Mouse (Mus musculus): ENCODE measurements around the gene Acyp1. TPM values are rescaled to one million over a fixed set of nuclear protein-coding genes. Genes with fewer than 3 reads are reported as not detected.

Gene Acyp1
- polyA plus RNA-seq, 1 experiment from 2014 or later, result 63.9 TPM

GRCm38 (mm10) chr12:85264940-85265339, 23.3 kb downstream of the Acyp1 start:
- no peak for ATAC-seq (ENCODE audit: low FRiP score, low read depth)
- H3K4me3 ChIP-seq, result no peak overlapping the region
- H3K4me2 ChIP-seq (replicated peaks), result no peak overlapping the region
- no peaks in the 10 kb centered on the region for H3K9me3 ChIP-seq
- peaks cover 4% of the 10 kb centered on the region; the same call in 1 of the 2 replicates for H3K4me1 ChIP-seq
- H3K9ac ChIP-seq (replicated peaks), result no peak overlapping the region
- 73% methylated on average over 7 of the region's 7 CpGs for WGBS
- no peaks in the 10 kb centered on the region for H3K27me3 ChIP-seq
- H3K36me3 ChIP-seq, result no peaks in the 10 kb centered on the region
- no peak overlapping the region for H3K27ac ChIP-seq (replicated peaks)

- Histone ChIP-seq H3K27ac (replicated peaks) (no peak overlapping the region), H3K9me3 (no peaks in the 10 kb centered on the region), H3K4me1 (0 out of 2 replicates have a peak, but pooled peaks cover 2% of the 10 kb centered on the region), H3K4me2 (replicated peaks) (no peak overlapping the region), H3K27me3 (no peaks in the 10 kb centered on the region), H3K36me3 (no peaks in the 10 kb centered on the region), H3K4me3 (no peak overlapping the region), H3K9ac (replicated peaks) (no peak overlapping the region)
- ATAC-seq (ENCODE audit: low FRiP score, low read depth), result no peak
- 94% methylated on average over 8 of the region's 8 CpGs for WGBS
These were observed 23.7 kb downstream of the Acyp1 start for GRCm38 (mm10) chr12:85264531-85264930.

- Histone ChIP-seq H3K9ac (replicated peaks) (no peak overlapping the region), H3K4me1 (0 out of 2 replicates have a peak, but pooled peaks cover 2% of the 10 kb centered on the region), H3K27me3 (no peaks in the 10 kb centered on the region), H3K9me3 (no peaks in the 10 kb centered on the region), H3K4me3 (no peak overlapping the region), H3K4me2 (replicated peaks) (no peak overlapping the region), H3K36me3 (no peaks in the 10 kb centered on the region; the same call in 1 of the 2 replicates), H3K27ac (replicated peaks) (no peak overlapping the region)
- WGBS, result 87% methylated on average over 5 of the region's 5 CpGs
- ATAC-seq (ENCODE audit: low FRiP score, low read depth), result no peak
These were observed 25.0 kb downstream of the Acyp1 start for GRCm38 (mm10) chr12:85263190-85263589.

GRCm38 (mm10) chr12:85262489-85262888, 25.7 kb downstream of the Acyp1 start:
- no peaks in the 10 kb centered on the region for H3K27me3 ChIP-seq
- no peak for ATAC-seq (ENCODE audit: low FRiP score, low read depth)
- H3K36me3 ChIP-seq, result no peaks in the 10 kb centered on the region; the same call in 1 of the 2 replicates
- no peak overlapping the region for H3K4me3 ChIP-seq
- no peak overlapping the region for H3K9ac ChIP-seq (replicated peaks)
- no peak overlapping the region for H3K27ac ChIP-seq (replicated peaks)
- 0 out of 2 replicates have a peak, but pooled peaks cover 2% of the 10 kb centered on the region for H3K4me1 ChIP-seq
- H3K9me3 ChIP-seq, result no peaks in the 10 kb centered on the region
- H3K4me2 ChIP-seq (replicated peaks), result no peak overlapping the region
- WGBS, result 54% methylated on average over 10 of the region's 10 CpGs

- ATAC-seq (ENCODE audit: low FRiP score, low read depth), result no peak
- Histone ChIP-seq H3K9ac (replicated peaks) (no peak overlapping the region), H3K27ac (replicated peaks) (no peak overlapping the region), H3K4me1 (no peaks in the 10 kb centered on the region), H3K27me3 (no peaks in the 10 kb centered on the region), H3K36me3 (no peaks in the 10 kb centered on the region; the same call in 1 of the 2 replicates), H3K4me2 (replicated peaks) (no peak overlapping the region), H3K4me3 (no peak overlapping the region), H3K9me3 (no peaks in the 10 kb centered on the region)
- WGBS, result 86% methylated on average over 7 of the region's 7 CpGs
These were observed 31.1 kb downstream of the Acyp1 start for GRCm38 (mm10) chr12:85257008-85257639.

- H3K9me3 ChIP-seq, result no peaks in the 10 kb centered on the region
- H3K36me3 ChIP-seq, result no peaks in the 10 kb centered on the region; the same call in 1 of the 2 replicates
- no peak for ATAC-seq (ENCODE audit: low FRiP score, low read depth)
- WGBS, result 78% methylated on average over 7 of the region's 7 CpGs
- no peaks in the 10 kb centered on the region for H3K4me1 ChIP-seq
- H3K4me3 ChIP-seq, result no peak overlapping the region
- H3K9ac ChIP-seq (replicated peaks), result no peak overlapping the region
- H3K27me3 ChIP-seq, result no peaks in the 10 kb centered on the region
- H3K27ac ChIP-seq (replicated peaks), result no peak overlapping the region
- no peak overlapping the region for H3K4me2 ChIP-seq (replicated peaks)
These were observed 32.0 kb downstream of the Acyp1 start for GRCm38 (mm10) chr12:85256074-85256751.

GRCm38 (mm10) chr12:85252083-85252482, 36.2 kb downstream of the Acyp1 start:
- Histone ChIP-seq H3K27me3 (no peaks in the 10 kb centered on the region), H3K36me3 (0 out of 2 replicates have a peak, but pooled peaks cover 8% of the 10 kb centered on the region), H3K4me2 (replicated peaks) (no peak overlapping the region), H3K4me3 (no peak overlapping the region), H3K9ac (replicated peaks) (no peak overlapping the region), H3K9me3 (no peaks in the 10 kb centered on the region), H3K4me1 (0 out of 2 replicates have a peak, but pooled peaks cover 2% of the 10 kb centered on the region), H3K27ac (replicated peaks) (no peak overlapping the region)
- no peak for ATAC-seq (ENCODE audit: low FRiP score, low read depth)
- WGBS, result 90% methylated on average over 3 of the region's 3 CpGs

GRCm38 (mm10) chr12:85237553-85237952, 50.7 kb downstream of the Acyp1 start:
- no peak for ATAC-seq (ENCODE audit: low FRiP score, low read depth)
- no peaks in the 10 kb centered on the region for H3K27me3 ChIP-seq
- H3K9ac ChIP-seq (replicated peaks), result no peak overlapping the region
- no peak overlapping the region for H3K4me3 ChIP-seq
- H3K36me3 ChIP-seq, result no peaks in the 10 kb centered on the region
- no peak overlapping the region for H3K27ac ChIP-seq (replicated peaks)
- H3K4me1 ChIP-seq, result no peaks in the 10 kb centered on the region
- 89% methylated on average over 5 of the region's 5 CpGs for WGBS
- no peaks in the 10 kb centered on the region for H3K9me3 ChIP-seq
- no peak overlapping the region for H3K4me2 ChIP-seq (replicated peaks)

GRCm38 (mm10) chr12:85233376-85234358, 54.6 kb downstream of the Acyp1 start:
- Histone ChIP-seq H3K9ac (replicated peaks) (no peak overlapping the region), H3K9me3 (no peaks in the 10 kb centered on the region), H3K4me2 (replicated peaks) (no peak overlapping the region), H3K4me3 (no peak overlapping the region), H3K27me3 (no peaks in the 10 kb centered on the region), H3K36me3 (no peaks in the 10 kb centered on the region), H3K4me1 (no peaks in the 10 kb centered on the region), H3K27ac (replicated peaks) (no peak overlapping the region)
- no peak for ATAC-seq (ENCODE audit: low FRiP score, low read depth)
- 78% methylated on average over 21 of the region's 21 CpGs for WGBS

- ATAC-seq (ENCODE audit: low FRiP score, low read depth), result no peak
- H3K36me3 ChIP-seq, result peaks cover 43% of the 10 kb centered on the region
- WGBS, result 79% methylated on average over 15 of the region's 15 CpGs
These were observed 60.2 kb downstream of the Acyp1 start for GRCm38 (mm10) chr12:85227876-85228599.

GRCm38 (mm10) chr12:85227227-85227626, 61.0 kb downstream of the Acyp1 start:
- ATAC-seq (ENCODE audit: low FRiP score, low read depth), result no peak
- peaks cover 51% of the 10 kb centered on the region for H3K36me3 ChIP-seq
- WGBS, result 83% methylated on average over 7 of the region's 7 CpGs

More at GRCm38 (mm10) chr12:85227876-85228599, 60.2 kb downstream of the Acyp1 start:
- no peaks in the 10 kb centered on the region for H3K27me3 ChIP-seq
- no peaks in the 10 kb centered on the region for H3K9me3 ChIP-seq
- no peaks in the 10 kb centered on the region for H3K4me1 ChIP-seq
- no peak overlapping the region for H3K9ac ChIP-seq (replicated peaks)
- no peak overlapping the region for H3K4me3 ChIP-seq
- no peak overlapping the region for H3K4me2 ChIP-seq (replicated peaks)
- H3K27ac ChIP-seq (replicated peaks), result no peak overlapping the region

More at GRCm38 (mm10) chr12:85227227-85227626, 61.0 kb downstream of the Acyp1 start:
- H3K4me3 ChIP-seq, result no peak overlapping the region
- H3K27me3 ChIP-seq, result no peaks in the 10 kb centered on the region
- H3K27ac ChIP-seq (replicated peaks), result no peak overlapping the region
- H3K4me2 ChIP-seq (replicated peaks), result no peak overlapping the region
- H3K9ac ChIP-seq (replicated peaks), result no peak overlapping the region
- H3K4me1 ChIP-seq, result no peaks in the 10 kb centered on the region
- no peaks in the 10 kb centered on the region for H3K9me3 ChIP-seq

All from midbrain, embryonic 12.5 days (tissue).